Mouse (Mus musculus): ENCODE measurements at regions not wholly inside any gene's neighbourhood (a gene's known extent, or its start where the extent isn't known, plus 50 kb on each side); places are given as distances from the start of the nearest gene placed in this dataset.

- Histone ChIP-seq H3K36me3 (replicated peaks; ENCODE audit: control insufficient read depth, insufficient read depth, low read length) (no peaks in the 10 kb centered on the region), H3K27me3 (ENCODE audit: control insufficient read depth, insufficient read depth, low read length) (no peaks in the 10 kb centered on the region), H3K9me3 (replicated peaks; ENCODE audit: control insufficient read depth, low read length) (no peaks in the 10 kb centered on the region), H3K4me3 (ENCODE audit: low read depth, low read length) (no peak overlapping the region), H3K4me1 (ENCODE audit: control insufficient read depth, insufficient read depth) (no peaks in the 10 kb centered on the region), H3K9ac (replicated peaks; ENCODE audit: low read depth, low read length) (no peak overlapping the region), H3K27ac (ENCODE audit: low read depth) (no peak overlapping the region), H3K4me2 (ENCODE audit: low read depth, low read length) (no peak overlapping the region)
- ATAC-seq (ENCODE audit: insufficient read depth, low read depth) (no peak), DNase-seq (ENCODE audit: low spot score) (no peak)
- TF ChIP-seq EP300 (IDR thresholded peaks at IDR 0.05; ENCODE audit: low read depth) (no peak), CTCF (IDR thresholded peaks at IDR 0.05; ENCODE audit: low read depth) (no peak)
Observed at GRCm38 (mm10) chr4:28064935-28065334, 748.0 kb upstream of the Epha7 start.

DNA sequence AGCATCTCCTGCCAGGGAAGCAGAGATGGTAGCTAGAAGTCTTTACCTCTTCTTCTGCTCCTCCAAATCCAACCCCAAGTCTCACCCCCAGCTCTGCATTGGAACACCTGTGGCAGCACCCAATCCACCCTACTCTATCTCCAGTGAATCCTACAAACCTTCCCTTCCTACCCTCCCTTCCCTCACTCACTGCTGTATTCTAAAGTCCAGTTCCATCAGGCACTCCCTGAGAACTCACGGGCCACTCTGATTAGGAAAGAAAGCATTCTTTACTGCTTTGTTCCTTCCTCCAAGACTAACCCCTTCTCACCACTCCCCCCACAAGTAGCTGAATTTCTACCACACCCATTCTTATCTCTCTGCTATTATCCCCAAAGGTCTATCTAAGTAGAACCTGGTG lies 747.1 kb upstream of the Epha7 start:
- H3K9ac ChIP-seq (replicated peaks; ENCODE audit: low read depth, low read length): no peak overlapping the region
- DNase-seq (ENCODE audit: low spot score) (no peak), ATAC-seq (ENCODE audit: insufficient read depth, low read depth) (no peak)
- WGBS: 45% methylated on average over 1 of the region's 1 CpGs
- no peak for TF ChIP-seq CTCF (IDR thresholded peaks at IDR 0.05; ENCODE audit: low read depth)
- TF ChIP-seq EP300 (IDR thresholded peaks at IDR 0.05; ENCODE audit: low read depth): no peak
- H3K27ac ChIP-seq (ENCODE audit: low read depth): no peak overlapping the region
- H3K4me2 ChIP-seq (ENCODE audit: low read depth, low read length): no peak overlapping the region
- no peaks in the 10 kb centered on the region for H3K27me3 ChIP-seq (ENCODE audit: control insufficient read depth, insufficient read depth, low read length)
- H3K4me3 ChIP-seq (ENCODE audit: low read depth, low read length): no peak overlapping the region
- H3K9me3 ChIP-seq (replicated peaks; ENCODE audit: control insufficient read depth, low read length): no peaks in the 10 kb centered on the region
- no peaks in the 10 kb centered on the region for H3K4me1 ChIP-seq (ENCODE audit: control insufficient read depth, insufficient read depth)
- no peaks in the 10 kb centered on the region for H3K36me3 ChIP-seq (replicated peaks; ENCODE audit: control insufficient read depth, insufficient read depth, low read length)

DNA sequence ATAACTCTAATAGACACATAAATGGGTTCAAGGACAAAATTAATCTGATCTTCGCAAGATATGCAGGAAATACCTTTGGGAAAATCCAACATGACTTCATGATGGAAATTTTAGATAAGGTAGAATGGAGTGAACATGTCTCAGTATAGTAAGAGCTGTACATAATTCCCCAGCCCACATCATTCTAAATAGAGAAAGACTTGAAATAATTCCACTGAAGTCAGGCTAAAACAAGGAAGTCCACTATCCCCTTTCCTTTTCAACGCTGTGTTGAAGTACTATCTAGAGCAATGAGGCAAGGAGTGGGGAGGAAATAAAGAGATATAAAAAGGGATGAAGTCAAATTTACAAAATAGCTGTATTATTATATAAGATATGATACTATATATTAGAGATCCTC lies 733.9 kb upstream of the Epha7 start:
- no peaks in the 10 kb centered on the region for H3K36me3 ChIP-seq (replicated peaks; ENCODE audit: control insufficient read depth, insufficient read depth, low read length)
- ATAC-seq (ENCODE audit: insufficient read depth, low read depth) (no peak), DNase-seq (ENCODE audit: low spot score) (no peak)
- no peak overlapping the region for H3K27ac ChIP-seq (ENCODE audit: low read depth)
- no peaks in the 10 kb centered on the region for H3K27me3 ChIP-seq (ENCODE audit: control insufficient read depth, insufficient read depth, low read length)
- no peaks in the 10 kb centered on the region for H3K9me3 ChIP-seq (replicated peaks; ENCODE audit: control insufficient read depth, low read length)
- H3K9ac ChIP-seq (replicated peaks; ENCODE audit: low read depth, low read length): no peak overlapping the region
- no peak for TF ChIP-seq CTCF (IDR thresholded peaks at IDR 0.05; ENCODE audit: low read depth)
- TF ChIP-seq EP300 (IDR thresholded peaks at IDR 0.05; ENCODE audit: low read depth): no peak
- no peak overlapping the region for H3K4me3 ChIP-seq (ENCODE audit: low read depth, low read length)
- H3K4me2 ChIP-seq (ENCODE audit: low read depth, low read length): no peak overlapping the region
- WGBS: 80% methylated on average over 2 of the region's 2 CpGs
- H3K4me1 ChIP-seq (ENCODE audit: control insufficient read depth, insufficient read depth): no peaks in the 10 kb centered on the region

DNA sequence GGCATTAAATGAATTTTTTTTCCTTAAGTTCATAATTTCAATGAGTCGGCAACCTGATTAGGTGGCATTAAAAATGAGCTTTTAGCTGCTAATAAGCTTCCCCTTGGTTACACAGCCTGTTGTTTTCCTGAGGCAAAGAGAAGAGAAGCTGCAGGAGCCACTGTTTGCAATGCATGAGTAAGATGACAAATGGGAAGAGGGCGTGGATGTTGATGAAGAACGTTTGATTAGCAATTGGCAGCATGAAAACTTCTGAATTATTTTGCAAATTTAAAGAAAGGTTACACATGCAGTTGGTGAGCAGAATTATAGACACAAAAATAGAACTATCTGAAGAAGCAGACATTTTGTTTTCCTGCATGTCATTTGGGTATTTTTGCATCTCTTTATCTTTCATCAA lies 720.1 kb upstream of the Epha7 start:
- H3K4me3 ChIP-seq (ENCODE audit: low read depth, low read length): no peak overlapping the region
- ATAC-seq (ENCODE audit: insufficient read depth, low read depth): no peak

GRCm38 (mm10) chr4:28143165-28143564 lies 669.8 kb upstream of the Epha7 start:
- Histone ChIP-seq H3K4me2 (ENCODE audit: low read depth, low read length) (no peak overlapping the region), H3K36me3 (replicated peaks; ENCODE audit: control insufficient read depth, insufficient read depth, low read length) (no peaks in the 10 kb centered on the region), H3K4me1 (ENCODE audit: control insufficient read depth, insufficient read depth) (no peaks in the 10 kb centered on the region), H3K27ac (ENCODE audit: low read depth) (no peak overlapping the region), H3K9me3 (replicated peaks; ENCODE audit: control insufficient read depth, low read length) (no peaks in the 10 kb centered on the region), H3K27me3 (ENCODE audit: control insufficient read depth, insufficient read depth, low read length) (no peaks in the 10 kb centered on the region), H3K4me3 (ENCODE audit: low read depth, low read length) (no peak overlapping the region), H3K9ac (replicated peaks; ENCODE audit: low read depth, low read length) (no peak overlapping the region)
- ATAC-seq (ENCODE audit: insufficient read depth, low read depth) (no peak), DNase-seq (ENCODE audit: low spot score) (no peak)
- TF ChIP-seq EP300 (IDR thresholded peaks at IDR 0.05; ENCODE audit: low read depth) (no peak), CTCF (IDR thresholded peaks at IDR 0.05; ENCODE audit: low read depth) (no peak)
- WGBS: 73% methylated on average over 8 of the region's 8 CpGs

More for the DNA sequence above, 720.1 kb upstream of the Epha7 start:
- H3K9ac ChIP-seq (replicated peaks; ENCODE audit: low read depth, low read length): no peak overlapping the region
- H3K4me2 ChIP-seq (ENCODE audit: low read depth, low read length): no peak overlapping the region
- H3K36me3 ChIP-seq (replicated peaks; ENCODE audit: control insufficient read depth, insufficient read depth, low read length): no peaks in the 10 kb centered on the region
- TF ChIP-seq EP300 (IDR thresholded peaks at IDR 0.05; ENCODE audit: low read depth): no peak
- TF ChIP-seq CTCF (IDR thresholded peaks at IDR 0.05; ENCODE audit: low read depth): no peak
- no peak for DNase-seq (ENCODE audit: low spot score)
- no peak overlapping the region for H3K27ac ChIP-seq (ENCODE audit: low read depth)
- H3K27me3 ChIP-seq (ENCODE audit: control insufficient read depth, insufficient read depth, low read length): no peaks in the 10 kb centered on the region
- 38% methylated on average over 3 of the region's 3 CpGs for WGBS
- no peaks in the 10 kb centered on the region for H3K4me1 ChIP-seq (ENCODE audit: control insufficient read depth, insufficient read depth)
- H3K9me3 ChIP-seq (replicated peaks; ENCODE audit: control insufficient read depth, low read length): no peaks in the 10 kb centered on the region

- H3K36me3 ChIP-seq (replicated peaks; ENCODE audit: control insufficient read depth, insufficient read depth, low read length): no peaks in the 10 kb centered on the region
- TF ChIP-seq EP300 (IDR thresholded peaks at IDR 0.05; ENCODE audit: low read depth) (no peak), CTCF (IDR thresholded peaks at IDR 0.05; ENCODE audit: low read depth) (no peak)
- DNase-seq (ENCODE audit: low spot score) (peak; percentile 97), ATAC-seq (ENCODE audit: insufficient read depth, low read depth) (no peak)
- H3K9me3 ChIP-seq (replicated peaks; ENCODE audit: control insufficient read depth, low read length): no peaks in the 10 kb centered on the region
- WGBS: 59% methylated on average over 2 of the region's 2 CpGs
- H3K27ac ChIP-seq (ENCODE audit: low read depth): no peak overlapping the region
- H3K4me2 ChIP-seq (ENCODE audit: low read depth, low read length): no peak overlapping the region
- no peaks in the 10 kb centered on the region for H3K4me1 ChIP-seq (ENCODE audit: control insufficient read depth, insufficient read depth)
- no peak overlapping the region for H3K4me3 ChIP-seq (ENCODE audit: low read depth, low read length)
- H3K27me3 ChIP-seq (ENCODE audit: control insufficient read depth, insufficient read depth, low read length): no peaks in the 10 kb centered on the region
- no peak overlapping the region for H3K9ac ChIP-seq (replicated peaks; ENCODE audit: low read depth, low read length)
Observed at GRCm38 (mm10) chr4:28155116-28155515, 657.8 kb upstream of the Epha7 start.
